Mouse (Mus musculus): Measurements from ENCODE around the gene Exosc7. TPM values are rescaled to one million over a fixed set of nuclear protein-coding genes. Genes with fewer than 3 reads are reported as not detected.

The Exosc7 gene
- 87.2 and 87.7 TPM in 2 replicates for polyA plus RNA-seq (2015; fragmentation: Nextera tagmentation; extraction: Ambion mirVana)

- ATAC-seq, result peak; percentile 97
- H3K4me3 ChIP-seq (replicated peaks), result peak within 1 kb of the TSS; percentile 87
- H3K9me3 ChIP-seq, result no peaks in the 10 kb centered on the region
- WGBS, result under 1% methylated on average over 79 of the region's 79 CpGs
- peaks cover 23% of the 10 kb centered on the region for H3K4me1 ChIP-seq (replicated peaks)
- peak within 1 kb of the TSS; percentile 96 for H3K27ac ChIP-seq
- H3K36me3 ChIP-seq, result peaks cover 16% of the 10 kb centered on the region
- peak within 1 kb of the TSS; percentile 95 for H3K4me2 ChIP-seq (replicated peaks)
- no peaks in the 10 kb centered on the region for H3K27me3 ChIP-seq
- peak within 1 kb of the TSS; percentile 88 for H3K9ac ChIP-seq (replicated peaks)
These were observed at the start of gene Exosc7, which contains the start of gene Zdhhc3 for GRCm38 (mm10) chr9:123112805-123113521. TSS of gene Exosc7 (plus strand) at chr9:123113215. TSS of gene Zdhhc3 (minus strand) at chr9:123113205.

GRCm38 (mm10) chr9:123079149-123079548 is 33.9 kb upstream of the Exosc7 start:
- 96% methylated on average over 5 of the region's 5 CpGs for WGBS
- Histone ChIP-seq H3K4me1 (replicated peaks) (no peaks in the 10 kb centered on the region), H3K4me2 (replicated peaks) (no peak overlapping the region), H3K9me3 (no peaks in the 10 kb centered on the region), H3K27ac (no peak overlapping the region), H3K36me3 (peaks cover 91% of the 10 kb centered on the region), H3K27me3 (no peaks in the 10 kb centered on the region), H3K9ac (replicated peaks) (no peak overlapping the region), H3K4me3 (replicated peaks) (no peak overlapping the region)
- no peak for ATAC-seq

- H3K36me3 ChIP-seq, result peaks cover 92% of the 10 kb centered on the region
- 94% methylated on average over 7 of the region's 7 CpGs for WGBS
- ATAC-seq, result no peak
- no peaks in the 10 kb centered on the region for H3K4me1 ChIP-seq (replicated peaks)
- no peak overlapping the region for H3K9ac ChIP-seq (replicated peaks)
- H3K4me3 ChIP-seq (replicated peaks), result no peak overlapping the region
- no peaks in the 10 kb centered on the region for H3K9me3 ChIP-seq
- no peak overlapping the region for H3K4me2 ChIP-seq (replicated peaks)
- H3K27ac ChIP-seq, result no peak overlapping the region
- H3K27me3 ChIP-seq, result no peaks in the 10 kb centered on the region
These were observed 32.7 kb upstream of the Exosc7 start for GRCm38 (mm10) chr9:123080355-123080754.

GRCm38 (mm10) chr9:123080796-123081195 is 32.2 kb upstream of the Exosc7 start:
- Histone ChIP-seq H3K27ac (no peak overlapping the region), H3K4me2 (replicated peaks) (no peak overlapping the region), H3K9ac (replicated peaks) (no peak overlapping the region), H3K9me3 (no peaks in the 10 kb centered on the region), H3K36me3 (peaks cover 92% of the 10 kb centered on the region), H3K4me3 (replicated peaks) (no peak overlapping the region), H3K4me1 (replicated peaks) (no peaks in the 10 kb centered on the region), H3K27me3 (no peaks in the 10 kb centered on the region)
- WGBS, result 76% methylated on average over 1 of the region's 1 CpGs
- ATAC-seq, result no peak

- Histone ChIP-seq H3K4me1 (replicated peaks) (no peaks in the 10 kb centered on the region), H3K4me3 (replicated peaks) (no peak overlapping the region), H3K27me3 (no peaks in the 10 kb centered on the region), H3K4me2 (replicated peaks) (no peak overlapping the region), H3K27ac (no peak overlapping the region), H3K9me3 (no peaks in the 10 kb centered on the region), H3K36me3 (peaks cover 93% of the 10 kb centered on the region), H3K9ac (replicated peaks) (no peak overlapping the region)
- WGBS, result 87% methylated on average over 1 of the region's 1 CpGs
- ATAC-seq, result no peak
These were observed 27.6 kb upstream of the Exosc7 start for GRCm38 (mm10) chr9:123085373-123085772.

- WGBS, result 86% methylated on average over 3 of the region's 3 CpGs
- Histone ChIP-seq H3K27ac (no peak overlapping the region), H3K9ac (replicated peaks) (no peak overlapping the region), H3K4me3 (replicated peaks) (no peak overlapping the region), H3K9me3 (no peaks in the 10 kb centered on the region), H3K36me3 (peaks cover 80% of the 10 kb centered on the region), H3K4me1 (replicated peaks) (no peaks in the 10 kb centered on the region), H3K27me3 (no peaks in the 10 kb centered on the region), H3K4me2 (replicated peaks) (no peak overlapping the region)
- ATAC-seq, result no peak
These were observed 25.5 kb upstream of the Exosc7 start for GRCm38 (mm10) chr9:123087558-123087957.

GRCm38 (mm10) chr9:123090844-123091243 is 22.2 kb upstream of the Exosc7 start:
- H3K36me3 ChIP-seq, result peaks cover 75% of the 10 kb centered on the region
- 95% methylated on average over 4 of the region's 4 CpGs for WGBS

GRCm38 (mm10) chr9:123099631-123100455 is 13.2 kb upstream of the Exosc7 start:
- Histone ChIP-seq H3K9ac (replicated peaks) (no peak overlapping the region), H3K4me3 (replicated peaks) (no peak overlapping the region), H3K4me2 (replicated peaks) (no peak overlapping the region), H3K27ac (no peak overlapping the region), H3K4me1 (replicated peaks) (no peaks in the 10 kb centered on the region), H3K9me3 (no peaks in the 10 kb centered on the region), H3K36me3 (peaks cover 58% of the 10 kb centered on the region), H3K27me3 (no peaks in the 10 kb centered on the region)
- 98% methylated on average over 16 of the region's 16 CpGs for WGBS
- ATAC-seq, result no peak

More at GRCm38 (mm10) chr9:123090844-123091243, 22.2 kb upstream of the Exosc7 start:
- no peaks in the 10 kb centered on the region for H3K9me3 ChIP-seq
- no peaks in the 10 kb centered on the region for H3K27me3 ChIP-seq
- ATAC-seq, result no peak
- no peak overlapping the region for H3K4me2 ChIP-seq (replicated peaks)
- no peak overlapping the region for H3K4me3 ChIP-seq (replicated peaks)
- no peaks in the 10 kb centered on the region for H3K4me1 ChIP-seq (replicated peaks)
- H3K27ac ChIP-seq, result no peak overlapping the region
- no peak overlapping the region for H3K9ac ChIP-seq (replicated peaks)

- ATAC-seq, result no peak
- Histone ChIP-seq H3K4me1 (replicated peaks) (no peaks in the 10 kb centered on the region), H3K4me2 (replicated peaks) (no peak overlapping the region), H3K27ac (no peak overlapping the region), H3K27me3 (no peaks in the 10 kb centered on the region), H3K9ac (replicated peaks) (no peak overlapping the region), H3K36me3 (peaks cover 24% of the 10 kb centered on the region), H3K4me3 (replicated peaks) (no peak overlapping the region), H3K9me3 (no peaks in the 10 kb centered on the region)
These were observed 9.6 kb upstream of the Exosc7 start for GRCm38 (mm10) chr9:123103425-123103824.

- no peaks in the 10 kb centered on the region for H3K27me3 ChIP-seq
- peaks cover 16% of the 10 kb centered on the region for H3K36me3 ChIP-seq
- no peak overlapping the region for H3K4me2 ChIP-seq (replicated peaks)
- H3K4me3 ChIP-seq (replicated peaks), result no peak overlapping the region
- H3K27ac ChIP-seq, result no peak overlapping the region
- H3K9me3 ChIP-seq, result no peaks in the 10 kb centered on the region
- ATAC-seq, result no peak
- no peaks in the 10 kb centered on the region for H3K4me1 ChIP-seq (replicated peaks)
- no peak overlapping the region for H3K9ac ChIP-seq (replicated peaks)
These were observed 8.7 kb upstream of the Exosc7 start for GRCm38 (mm10) chr9:123104362-123104761.

GRCm38 (mm10) chr9:123107186-123107585 is 5.8 kb upstream of the Exosc7 start:
- no peak overlapping the region for H3K4me2 ChIP-seq (replicated peaks)
- H3K4me1 ChIP-seq (replicated peaks), result peaks cover 11% of the 10 kb centered on the region
- no peak for ATAC-seq
- WGBS, result 92% methylated on average over 4 of the region's 4 CpGs
- H3K4me3 ChIP-seq (replicated peaks), result no peak overlapping the region
- no peak overlapping the region for H3K9ac ChIP-seq (replicated peaks)
- H3K27ac ChIP-seq, result no peak overlapping the region
- no peaks in the 10 kb centered on the region for H3K27me3 ChIP-seq
- peaks cover 3% of the 10 kb centered on the region; the same call in 1 of the 2 replicates for H3K36me3 ChIP-seq
- no peaks in the 10 kb centered on the region for H3K9me3 ChIP-seq

- no peaks in the 10 kb centered on the region for H3K9me3 ChIP-seq
- H3K27me3 ChIP-seq, result no peaks in the 10 kb centered on the region
- WGBS, result 96% methylated on average over 7 of the region's 7 CpGs
- no peak overlapping the region for H3K4me2 ChIP-seq (replicated peaks)
- no peak overlapping the region for H3K27ac ChIP-seq
- H3K9ac ChIP-seq (replicated peaks), result no peak overlapping the region
- H3K36me3 ChIP-seq, result peaks cover 2% of the 10 kb centered on the region; the same call in 1 of the 2 replicates
- ATAC-seq, result no peak
- H3K4me1 ChIP-seq (replicated peaks), result peaks cover 21% of the 10 kb centered on the region
- no peak overlapping the region for H3K4me3 ChIP-seq (replicated peaks)
These were observed 3.8 kb upstream of the Exosc7 start for GRCm38 (mm10) chr9:123109188-123109587.

Data from midbrain, embryonic 13.5 days (tissue).